41 mouse cellular contexts compared by ENCODE assay signal in genomic region chr13:98349491-98349890, GRCm38 (mm10). TPM values are rescaled to one million over a fixed set of nuclear protein-coding genes. Genes with fewer than 3 reads are reported as not detected.
"Had no signal": no experiment of that assay in that cellular context is flagged by ENCODE, and none has a peak within 500 bp of the region (broad histone marks: within the 10 kb centered on the region; RNA-seq: fewer than 3 reads in every experiment).

No protein-coding gene starts in this region.

- H3K4me2 ChIP-seq: heart, embryonic 11.5 days; heart, embryonic 13.5 days; heart, embryonic 15.5 days; hindbrain, embryonic 12.5 days; hindbrain, embryonic 13.5 days; hindbrain, embryonic 14.5 days; hindbrain, embryonic 15.5 days; intestine, embryonic 15.5 days; kidney, embryonic 15.5 days had no signal

- DNase-seq: heart, postnatal 10 days; heart, postnatal 14 days; heart, postnatal 36 days; heart, postnatal 4 days; kidney, adult 11 months; kidney, adult 18-20 months; kidney, adult 2 months; kidney, adult 8-10 months; kidney, adult 9 months; kidney, postnatal 10 days; kidney, postnatal 14 days; kidney, postnatal 25 days; kidney, postnatal 36 days; kidney, postnatal 4 days; layer of hippocampus, adult 9-11 months; layer of hippocampus, postnatal 36 days had no signal

- ATAC-seq: hindbrain, embryonic 16.5 days; hindbrain, postnatal 0 days; inflammation-experienced regulatory T-cells, adult 6 months; intestine, embryonic 15.5 days; intestine, embryonic 16.5 days; intestine, postnatal 0 days had no signal

- H3K9me3 ChIP-seq: heart, embryonic 10.5 days; heart, embryonic 13.5 days; heart, embryonic 15.5 days; hindbrain, embryonic 10.5 days; hindbrain, embryonic 12.5 days; hindbrain, embryonic 13.5 days; hindbrain, embryonic 15.5 days; intestine, embryonic 15.5 days; kidney, embryonic 15.5 days had no signal

- H3K4me3 ChIP-seq: heart, embryonic 10.5 days; heart, embryonic 13.5 days; heart, embryonic 15.5 days; hindbrain, embryonic 10.5 days; hindbrain, embryonic 12.5 days; hindbrain, embryonic 13.5 days; hindbrain, embryonic 15.5 days; intestine, embryonic 15.5 days; kidney, embryonic 15.5 days; layer of hippocampus, adult 2 months; left cerebral cortex, adult 2 months had no signal

- H3K27ac ChIP-seq: heart, embryonic 10.5 days; heart, embryonic 13.5 days; heart, embryonic 15.5 days; hindbrain, embryonic 10.5 days; hindbrain, embryonic 12.5 days; hindbrain, embryonic 13.5 days; hindbrain, embryonic 14.5 days; hindbrain, embryonic 15.5 days; hindbrain, postnatal 0 days; intestine, embryonic 15.5 days; kidney, embryonic 15.5 days; kidney, postnatal 0 days; layer of hippocampus, adult 2 months; left cerebral cortex, adult 2 months had no signal

- H3K36me3 ChIP-seq: heart, embryonic 10.5 days; heart, embryonic 13.5 days; heart, embryonic 15.5 days; hindbrain, embryonic 10.5 days; hindbrain, embryonic 12.5 days; hindbrain, embryonic 13.5 days; hindbrain, embryonic 15.5 days; intestine, embryonic 15.5 days; kidney, embryonic 15.5 days had no signal

- H3K9ac ChIP-seq: heart, embryonic 13.5 days; heart, embryonic 15.5 days; hindbrain, embryonic 12.5 days; hindbrain, embryonic 13.5 days; hindbrain, embryonic 14.5 days; hindbrain, embryonic 15.5 days; intestine, embryonic 15.5 days; kidney, embryonic 15.5 days had no signal

RNA-seq across cellular contexts. Expression of gene Foxd1, which starts 4.6 kb away (rescaled TPM):
- total RNA-seq: hematopoietic stem cell, adult 5-6 weeks had no signal
- polyA plus RNA-seq: heart, embryonic 14.5 days; heart, embryonic 15.5 days; heart, embryonic 16.5 days; heart, postnatal 0 days; inflammation-experienced regulatory T-cells, adult 6 months; intestine, embryonic 14.5 days; intestine, embryonic 15.5 days; intestine, embryonic 16.5 days; intestine, postnatal 0 days; large intestine, adult 2 months had no signal
